Mouse (Mus musculus) kidney, postnatal 0 days (tissue): ENCODE results near the gene Rae1. TPM values are rescaled to one million over a fixed set of nuclear protein-coding genes. Genes with fewer than 3 reads are reported as not detected.

Experiments
- ATAC-seq: fragments of 200-750 bp; cut with Nextera tagmentation; replicated peaks from 2 replicates; pipeline ENCODE4 v1.8.0; 2017; ENCODE audit warnings: low read depth, moderate number of reproducible peaks, moderate TSS enrichment, moderate library complexity; ENCODE audit not compliant: low FRiP score
- DNase-seq: peaks from one replicate; pipeline ENCODE4 v3.0.0-alpha.2; 2016; ENCODE audit warnings: low spot score
- H3K27ac ChIP-seq: fragments of 300-500 bp; sonication (generic); 2 replicates; pipeline ENCODE4 v1.5.1; 2014; ENCODE audit warnings: mild to moderate bottlenecking
- H3K27me3 ChIP-seq: fragments of 300-500 bp; sonication (generic); 2 replicates; pipeline ENCODE4 v1.6.1; 2014; ENCODE audit warnings: low read length, mixed read lengths; ENCODE audit not compliant: insufficient read depth
- H3K36me3 ChIP-seq: fragments of 300-500 bp; sonication (generic); 2 replicates; pipeline ENCODE4 v1.6.1; 2014; ENCODE audit warnings: low read length, mixed read lengths; ENCODE audit not compliant: insufficient read depth
- H3K4me1 ChIP-seq: fragments of 300-500 bp; sonication (generic); replicated peaks from 2 replicates; pipeline ENCODE4 v1.6.1; 2014; ENCODE audit warnings: antibody characterized with exemption, low read length, mixed read lengths; ENCODE audit not compliant: insufficient read depth
- H3K4me2 ChIP-seq: fragments of 300-500 bp; sonication (generic); 2 replicates; pipeline ENCODE4 v1.6.1; 2014; ENCODE audit warnings: mild to moderate bottlenecking, low read length, moderate library complexity, mixed read lengths
- H3K4me3 ChIP-seq: fragments of 300-500 bp; sonication (generic); replicated peaks from 2 replicates; pipeline ENCODE4 v1.5.1; 2014; ENCODE audit warnings: low read depth, low read length
- H3K9ac ChIP-seq: fragments of 300-500 bp; sonication (generic); 2 replicates; pipeline ENCODE4 v1.6.1; 2014; ENCODE audit warnings: low read depth, low read length
- H3K9me3 ChIP-seq: fragments of 300-500 bp; sonication (generic); replicated peaks from 2 replicates; pipeline ENCODE4 v1.6.1; 2016; ENCODE audit warnings: low read length, inconsistent platforms, mixed read lengths
- CTCF ChIP-seq: IDR thresholded peaks from 2 replicates; pipeline ENCODE4 v1.5.1; 2016; ENCODE audit warnings: antibody characterized with exemption, low read depth, mild to moderate bottlenecking, moderate library complexity
- WGBS: fragments of 180-500 bp; shearing (Covaris S2); extraction: QIAGEN DNeasy Blood & Tissue Kit; methylation state at CpG from one replicate; pipeline ENCODE4 v1.1.7; 2014; 5-methylcytosine and 5-hydroxymethylcytosine counted together
- polyA plus RNA-seq: library from polyadenylated mRNA; unstranded; fragments of >200 nt; fragmentation: Nextera tagmentation; extraction: Ambion mirVana; gene quantifications from 2 replicates; pipeline ENCODE4 v1.2.1, GENCODE M21; 2015

Rae1 gene
- polyA plus RNA-seq, 1 experiment from 2014 or later = 117 TPM

GRCm38 (mm10) chr2:172974701-172975100, 25.2 kb upstream of the Rae1 start:
- ATAC-seq (no peak), DNase-seq (no peak)
- Histone ChIP-seq H3K9me3 (no peaks in the 10 kb centered on the region), H3K36me3 (no peaks in the 10 kb centered on the region), H3K4me2 (no peak overlapping the region), H3K27ac (no peak overlapping the region), H3K4me3 (no peak overlapping the region), H3K9ac (no peak overlapping the region), H3K27me3 (no peaks in the 10 kb centered on the region), H3K4me1 (0 out of 2 replicates have a peak, but pooled peaks cover 6% of the 10 kb centered on the region)
- 27% methylated on average over 7 of the region's 7 CpGs for WGBS
- TF ChIP-seq CTCF = no peak

DNA sequence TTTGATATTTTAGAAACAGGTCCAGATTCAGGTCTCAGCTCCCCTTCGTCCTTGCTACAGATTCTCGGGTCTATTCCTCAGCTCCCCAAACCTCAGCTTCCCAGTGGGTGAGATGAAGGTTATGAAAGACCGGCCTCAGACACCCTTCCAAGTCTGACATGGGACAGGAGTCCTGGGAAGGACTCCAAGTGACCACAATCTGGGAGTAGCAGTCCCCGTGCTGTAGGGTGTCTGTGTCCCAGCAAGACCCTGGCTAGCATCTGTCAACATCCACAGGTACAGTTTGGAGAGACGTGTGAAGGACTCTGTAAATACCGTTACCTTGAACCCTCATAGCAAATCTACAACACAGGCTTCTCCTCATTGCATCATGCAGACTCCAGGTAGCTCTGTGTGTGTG, 24.8 kb upstream of the Rae1 start:
- ATAC-seq (no peak), DNase-seq (no peak)
- H3K27ac ChIP-seq = no peak overlapping the region
- H3K9ac ChIP-seq = no peak overlapping the region
- no peak for TF ChIP-seq CTCF
- H3K27me3 ChIP-seq = no peaks in the 10 kb centered on the region
- H3K4me1 ChIP-seq = 0 out of 2 replicates have a peak, but pooled peaks cover 6% of the 10 kb centered on the region
- no peak overlapping the region for H3K4me2 ChIP-seq
- no peaks in the 10 kb centered on the region for H3K36me3 ChIP-seq
- WGBS = 85% methylated on average over 6 of the region's 6 CpGs
- no peak overlapping the region for H3K4me3 ChIP-seq
- no peaks in the 10 kb centered on the region for H3K9me3 ChIP-seq

DNA sequence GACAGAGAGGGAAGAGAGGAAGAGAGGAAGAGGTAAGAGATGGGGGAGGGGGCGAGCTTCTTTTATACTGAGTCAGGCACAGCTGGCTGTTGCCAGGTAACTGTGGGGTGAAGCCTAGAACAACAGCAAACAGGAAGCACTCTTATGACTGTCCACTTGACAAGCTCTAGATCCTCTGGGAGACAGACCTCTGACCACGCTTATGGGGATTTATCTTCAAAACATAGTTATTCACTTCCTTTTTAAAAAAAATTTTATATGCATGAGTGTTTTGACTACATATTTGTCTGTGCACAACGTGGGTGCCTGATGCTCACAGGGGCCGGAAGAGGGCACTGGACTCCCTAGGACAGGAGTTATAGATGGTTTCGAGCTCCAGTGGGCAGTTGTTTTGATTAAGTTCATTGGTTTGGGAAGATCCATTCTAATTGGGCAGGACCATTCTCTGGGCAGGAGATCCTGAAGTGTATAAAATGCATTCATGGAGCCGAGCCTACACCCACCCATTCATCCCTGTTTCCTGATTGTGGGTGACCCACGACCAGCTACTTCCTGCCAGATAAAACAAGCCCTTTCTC, 23.2 kb upstream of the Rae1 start:
- Histone ChIP-seq H3K4me3 (no peak overlapping the region), H3K4me2 (peak overlapping the region; percentile 39; the same call in 1 of the 2 replicates), H3K9me3 (no peaks in the 10 kb centered on the region), H3K36me3 (no peaks in the 10 kb centered on the region), H3K27me3 (no peaks in the 10 kb centered on the region), H3K27ac (peak overlapping the region; percentile 20; the same call in 1 of the 2 replicates), H3K4me1 (0 out of 2 replicates have a peak, but pooled peaks cover 6% of the 10 kb centered on the region), H3K9ac (no peak overlapping the region)
- 15% methylated on average over 7 of the region's 7 CpGs for WGBS
- ATAC-seq (no peak; the same call in 1 of the 2 replicates), DNase-seq (peak; percentile 55)
- peak; percentile 33; the same call in 1 of the 2 replicates for TF ChIP-seq CTCF

DNA sequence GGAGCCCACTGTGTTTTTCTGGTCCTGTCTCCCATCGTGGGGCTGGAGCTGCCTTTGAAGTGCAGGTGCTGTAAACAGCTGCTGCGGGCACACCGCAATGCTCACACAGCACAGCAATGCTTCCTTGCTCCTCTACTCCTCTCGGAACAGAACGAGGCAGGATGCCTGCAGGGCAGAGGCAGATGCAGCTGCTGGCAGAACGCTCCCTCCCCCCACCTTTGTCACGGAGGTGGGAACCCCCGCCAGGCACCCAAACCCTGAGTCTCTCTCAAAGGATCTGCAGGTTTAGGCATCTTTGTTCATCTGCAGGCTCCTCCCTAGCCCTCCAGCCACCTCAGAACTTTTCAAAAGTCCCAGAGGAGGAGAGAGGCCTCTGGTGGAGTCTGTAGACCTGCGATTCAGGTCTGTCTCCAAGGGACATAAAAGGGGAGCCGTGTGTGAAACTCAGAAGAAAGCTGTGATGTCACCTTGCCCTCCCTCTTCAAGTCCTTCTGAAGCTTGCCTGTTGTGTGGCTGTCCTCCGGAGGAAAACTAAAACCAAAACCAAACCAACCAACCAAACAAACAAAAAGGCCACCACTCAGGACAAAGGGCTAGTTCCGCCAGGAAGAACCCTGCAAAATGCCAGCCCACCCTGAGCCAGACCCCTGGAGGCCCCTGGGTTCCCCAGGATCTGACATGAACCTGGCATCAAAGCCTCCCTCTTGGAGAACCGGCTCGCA, 22.3 kb upstream of the Rae1 start, which contains the start of gene Spo11:
Gene Spo11, plus strand, starts transcription at position 292 of the 722 bp plus-strand sequence.
- no peak within 1 kb of the TSS for H3K4me3 ChIP-seq
- 21% methylated on average over 14 of the region's 14 CpGs for WGBS

GRCm38 (mm10) chr2:172978131-172978633, 21.7 kb upstream of the Rae1 start:
- Histone ChIP-seq H3K4me2 (no peak overlapping the region), H3K27ac (no peak overlapping the region), H3K4me1 (0 out of 2 replicates have a peak, but pooled peaks cover 6% of the 10 kb centered on the region), H3K4me3 (no peak overlapping the region), H3K9ac (no peak overlapping the region), H3K27me3 (no peaks in the 10 kb centered on the region), H3K36me3 (no peaks in the 10 kb centered on the region), H3K9me3 (no peaks in the 10 kb centered on the region)
- ATAC-seq = no peak
- TF ChIP-seq CTCF = no peak
- DNase-seq = no peak
- WGBS = 64% methylated on average over 4 of the region's 4 CpGs

More for the DNA sequence above, 22.3 kb upstream of the Rae1 start, which contains the start of gene Spo11:
- DNase-seq = no peak
- no peak for TF ChIP-seq CTCF
- Histone ChIP-seq H3K36me3 (no peaks in the 10 kb centered on the region), H3K4me1 (0 out of 2 replicates have a peak, but pooled peaks cover 6% of the 10 kb centered on the region), H3K9ac (peak within 1 kb of the TSS; percentile 18; the same call in 1 of the 2 replicates), H3K27ac (peak within 1 kb of the TSS; percentile 20; the same call in 1 of the 2 replicates), H3K9me3 (no peaks in the 10 kb centered on the region), H3K27me3 (no peaks in the 10 kb centered on the region), H3K4me2 (peak within 1 kb of the TSS; percentile 39)
- no peak for ATAC-seq

DNA sequence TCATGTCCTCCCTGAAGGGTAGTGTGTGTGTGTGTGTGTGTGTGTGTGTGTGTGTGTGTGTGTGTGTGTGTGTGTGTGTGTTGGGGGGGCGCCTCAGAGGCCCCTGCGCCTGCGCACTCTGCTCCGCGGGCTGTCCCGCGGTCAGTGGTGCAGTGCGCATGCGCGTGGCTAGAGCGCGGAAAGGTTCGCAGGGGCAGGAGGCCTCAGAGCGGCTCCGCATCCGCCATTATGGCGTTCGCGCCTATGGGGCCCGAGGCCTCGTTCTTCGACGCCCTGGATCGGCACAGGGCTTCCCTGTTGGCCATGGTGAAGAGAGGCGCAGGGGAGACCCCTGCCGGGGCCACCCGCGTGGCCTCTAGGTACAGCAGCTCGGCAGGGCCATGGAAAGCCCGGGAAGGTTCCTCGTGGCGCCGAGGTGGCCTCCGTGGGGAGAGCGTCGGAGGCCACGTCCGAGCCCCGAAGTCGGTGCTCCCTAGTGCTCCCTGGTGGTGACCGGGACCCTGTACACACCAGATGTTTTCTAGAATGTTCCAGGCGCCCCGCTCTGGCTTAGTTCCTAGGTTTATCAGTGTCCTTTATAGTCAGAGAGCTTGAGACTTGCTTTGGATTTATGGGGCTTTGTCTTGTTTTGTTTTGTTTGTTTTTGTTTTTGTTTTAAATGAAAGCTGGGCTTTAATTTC, 20.1 kb upstream of the Rae1 start:
- H3K4me1 ChIP-seq = 0 out of 2 replicates have a peak, but pooled peaks cover 6% of the 10 kb centered on the region
- H3K4me3 ChIP-seq = no peak overlapping the region
- H3K36me3 ChIP-seq = no peaks in the 10 kb centered on the region
- no peak overlapping the region for H3K4me2 ChIP-seq
- no peak overlapping the region for H3K9ac ChIP-seq
- WGBS = 94% methylated on average over 43 of the region's 43 CpGs
- H3K9me3 ChIP-seq = no peaks in the 10 kb centered on the region
- no peak for TF ChIP-seq CTCF
- DNase-seq = no peak
- H3K27me3 ChIP-seq = no peaks in the 10 kb centered on the region
- H3K27ac ChIP-seq = no peak overlapping the region
- no peak for ATAC-seq
